Mouse (Mus musculus) lung, embryonic 16.5 days (tissue): ENCODE data around the gene Ppm1l. TPM values are rescaled to one million over a fixed set of nuclear protein-coding genes. Genes with fewer than 3 reads are reported as not detected.

Source experiments
- ATAC-seq: fragments of 200-750 bp; cut with Nextera tagmentation; 2 replicates; pipeline ENCODE4 v1.8.0; 2017; ENCODE audit warnings: low read depth, mild to moderate bottlenecking, moderate library complexity
- H3K27ac ChIP-seq: fragments of 300-500 bp; sonication (generic); 2 replicates; pipeline ENCODE4 v1.5.1; 2014; ENCODE audit warnings: mild to moderate bottlenecking, control low read depth, low read length
- H3K27me3 ChIP-seq: fragments of 300-500 bp; sonication (generic); 2 replicates; pipeline ENCODE4 v1.6.1; 2014; ENCODE audit warnings: low read depth, low read length, mixed read lengths; ENCODE audit not compliant: control insufficient read depth, insufficient read depth
- H3K36me3 ChIP-seq: fragments of 300-500 bp; sonication (generic); 2 replicates; pipeline ENCODE4 v1.6.1; 2014; ENCODE audit warnings: low read length; ENCODE audit not compliant: control insufficient read depth, insufficient read depth
- H3K4me1 ChIP-seq: fragments of 300-500 bp; sonication (generic); replicated peaks from 2 replicates; pipeline ENCODE4 v1.6.1; 2014; ENCODE audit warnings: low read length, mixed read lengths; ENCODE audit not compliant: control insufficient read depth, insufficient read depth
- H3K4me2 ChIP-seq: fragments of 300-500 bp; sonication (generic); 2 replicates; pipeline ENCODE4 v1.6.1; 2014; ENCODE audit warnings: low read depth, low read length, control low read depth
- H3K4me3 ChIP-seq: fragments of 300-500 bp; sonication (generic); 2 replicates; pipeline ENCODE4 v1.5.1; 2014; ENCODE audit warnings: mild to moderate bottlenecking, low read length, control low read depth
- H3K9ac ChIP-seq: fragments of 300-500 bp; sonication (generic); 2 replicates; pipeline ENCODE4 v1.6.1; 2014; ENCODE audit warnings: low read length, control low read depth
- H3K9me3 ChIP-seq: fragments of 300-500 bp; sonication (generic); 2 replicates; pipeline ENCODE4 v1.6.1; 2016; ENCODE audit warnings: low read length; ENCODE audit not compliant: control insufficient read depth
- WGBS: fragments of 180-500 bp; shearing (Covaris S2); extraction: QIAGEN DNeasy Blood & Tissue Kit; methylation state at CpG from one replicate; pipeline ENCODE4 v1.1.7; 2014; 5-methylcytosine and 5-hydroxymethylcytosine counted together
- polyA plus RNA-seq: library from polyadenylated mRNA; unstranded; fragments of >200 nt; fragmentation: Nextera tagmentation; extraction: Ambion mirVana; gene quantifications from 2 replicates; pipeline ENCODE4 v1.2.1, GENCODE M21; 2015

Gene Ppm1l
- polyA plus RNA-seq, 1 experiment from 2014 or later = 6.0 TPM

DNA sequence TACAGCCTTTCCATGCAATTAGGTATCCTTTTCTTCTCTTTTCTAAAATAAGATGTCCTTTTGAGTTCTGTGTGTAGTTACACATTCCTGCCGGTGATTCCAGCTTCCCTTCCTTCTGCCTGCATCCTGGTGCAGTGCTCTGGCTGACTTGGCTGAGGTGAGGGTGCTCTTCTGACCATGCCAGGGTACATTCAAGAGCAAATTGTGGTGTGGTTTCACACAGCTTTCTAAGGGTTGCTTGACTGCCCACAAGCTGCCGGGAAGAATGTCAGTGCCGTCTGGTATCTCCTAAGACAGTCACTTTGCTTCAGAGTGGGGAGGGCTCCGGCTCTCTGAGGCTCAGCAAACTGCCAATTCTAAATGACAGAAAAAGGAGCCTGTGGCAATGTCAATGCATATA is 167.9 kb downstream of the Ppm1l start:
- Histone ChIP-seq H3K36me3 (no peaks in the 10 kb centered on the region), H3K4me3 (no peak overlapping the region), H3K9me3 (no peaks in the 10 kb centered on the region), H3K27me3 (no peaks in the 10 kb centered on the region), H3K27ac (no peak overlapping the region), H3K4me1 (peaks cover 2% of the 10 kb centered on the region), H3K4me2 (no peak overlapping the region), H3K9ac (no peak overlapping the region)
- WGBS = 78% methylated on average over 4 of the region's 4 CpGs
- ATAC-seq = no peak

- 88% methylated on average over 3 of the region's 3 CpGs for WGBS
- no peak overlapping the region for H3K4me2 ChIP-seq
- H3K4me3 ChIP-seq = no peak overlapping the region
- H3K27ac ChIP-seq = no peak overlapping the region
- H3K9me3 ChIP-seq = no peaks in the 10 kb centered on the region
- H3K9ac ChIP-seq = no peak overlapping the region
- no peak for ATAC-seq
- H3K36me3 ChIP-seq = no peaks in the 10 kb centered on the region
- no peaks in the 10 kb centered on the region for H3K27me3 ChIP-seq
- H3K4me1 ChIP-seq = peaks cover 6% of the 10 kb centered on the region
Observed at GRCm38 (mm10) chr3:69485347-69485746, 168.7 kb downstream of the Ppm1l start.

DNA sequence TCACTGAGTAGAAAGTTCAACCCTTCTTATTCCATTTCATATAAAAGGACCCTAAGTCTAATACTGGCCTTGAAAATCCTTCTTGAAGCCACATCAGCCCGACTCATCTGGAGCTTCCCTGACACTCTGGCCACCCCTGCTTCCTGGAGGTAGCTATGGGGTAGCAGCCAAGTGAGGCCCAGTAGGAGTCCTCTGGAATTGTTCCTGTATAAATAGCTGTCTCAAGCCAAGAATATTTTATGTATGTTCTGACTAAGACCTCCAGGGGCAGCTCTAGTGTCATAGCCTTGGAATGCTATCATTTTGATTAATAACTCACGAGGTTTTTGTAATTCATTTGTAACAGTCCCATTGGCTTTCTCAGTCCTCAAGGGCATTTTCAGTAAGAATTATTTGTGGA is 169.1 kb downstream of the Ppm1l start:
- H3K27ac ChIP-seq = no peak overlapping the region
- H3K36me3 ChIP-seq = no peaks in the 10 kb centered on the region
- H3K4me2 ChIP-seq = no peak overlapping the region
- ATAC-seq = no peak
- H3K27me3 ChIP-seq = no peaks in the 10 kb centered on the region
- no peaks in the 10 kb centered on the region for H3K9me3 ChIP-seq
- no peak overlapping the region for H3K4me3 ChIP-seq
- 45% methylated on average over 2 of the region's 2 CpGs for WGBS
- H3K4me1 ChIP-seq = peaks cover 6% of the 10 kb centered on the region
- H3K9ac ChIP-seq = no peak overlapping the region

DNA sequence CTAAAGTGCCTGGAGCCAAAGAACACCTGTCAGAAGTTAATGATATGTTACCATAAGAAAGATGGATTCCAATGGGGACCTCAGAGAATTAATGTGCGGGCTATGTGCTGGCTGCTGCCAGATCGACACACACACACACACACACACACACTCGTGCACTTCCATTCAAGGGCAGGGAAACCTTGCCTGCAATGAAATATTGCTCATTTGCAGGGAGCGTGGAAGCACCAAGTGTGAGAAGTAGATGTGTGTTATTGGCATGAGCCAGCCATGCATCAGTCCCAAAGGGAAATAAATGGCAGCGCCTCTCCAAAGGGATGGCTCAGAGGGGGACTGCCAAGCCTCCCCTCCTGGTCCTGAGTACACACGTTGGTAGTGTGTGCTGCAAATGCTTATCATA is 170.8 kb downstream of the Ppm1l start:
- Histone ChIP-seq H3K9ac (no peak overlapping the region), H3K27ac (no peak overlapping the region)
- ATAC-seq = no peak

GRCm38 (mm10) chr3:69489669-69490068 is 173.0 kb downstream of the Ppm1l start:
- Histone ChIP-seq H3K9me3 (no peaks in the 10 kb centered on the region), H3K4me1 (peaks cover 6% of the 10 kb centered on the region), H3K9ac (no peak overlapping the region), H3K27ac (0 out of 2 replicates have a peak overlapping the region, but pooled peaks have one; percentile 14), H3K27me3 (no peaks in the 10 kb centered on the region), H3K4me3 (no peak overlapping the region), H3K4me2 (no peak overlapping the region), H3K36me3 (no peaks in the 10 kb centered on the region)
- WGBS = 57% methylated on average over 3 of the region's 3 CpGs
- no peak for ATAC-seq

More for the DNA sequence above, 170.8 kb downstream of the Ppm1l start:
- Histone ChIP-seq H3K36me3 (no peaks in the 10 kb centered on the region), H3K4me2 (no peak overlapping the region), H3K4me1 (peaks cover 6% of the 10 kb centered on the region), H3K4me3 (no peak overlapping the region), H3K27me3 (no peaks in the 10 kb centered on the region), H3K9me3 (no peaks in the 10 kb centered on the region)
- WGBS = 77% methylated on average over 6 of the region's 6 CpGs

DNA sequence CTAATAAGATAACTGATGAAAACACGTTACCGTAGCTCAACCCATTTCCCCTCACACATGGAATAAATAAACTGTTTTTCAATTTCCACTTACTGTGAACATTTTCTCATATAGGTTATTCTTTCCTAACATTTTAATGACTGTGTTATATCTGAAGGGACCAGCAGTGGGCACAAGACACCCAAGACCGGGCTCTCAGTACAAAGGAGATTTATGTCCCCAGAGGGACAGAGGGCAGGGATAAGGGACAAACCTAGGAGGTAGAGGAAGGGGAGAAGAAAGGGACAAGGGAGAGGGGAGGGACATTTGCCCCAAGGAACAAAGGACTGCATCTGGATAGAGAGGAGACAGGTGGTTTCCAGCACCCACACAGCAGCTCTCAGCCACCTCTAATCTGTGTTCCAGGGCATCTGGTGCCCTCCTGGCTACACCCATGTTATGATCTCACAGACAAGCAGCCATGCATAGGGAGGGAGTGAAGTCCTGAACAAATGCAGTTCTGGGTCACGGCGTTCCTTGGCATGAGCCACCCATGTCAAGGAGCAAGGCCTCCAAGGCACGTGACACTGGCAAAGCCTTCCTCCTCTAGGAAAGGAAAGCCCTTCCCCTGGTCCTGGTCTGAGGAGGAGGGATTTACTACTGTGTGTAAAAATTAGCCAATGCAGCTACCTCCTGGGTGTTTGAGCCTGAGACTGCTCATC is 174.5 kb downstream of the Ppm1l start:
- H3K27me3 ChIP-seq = no peaks in the 10 kb centered on the region
- H3K4me2 ChIP-seq = no peak overlapping the region
- no peak overlapping the region for H3K27ac ChIP-seq
- WGBS = 87% methylated on average over 6 of the region's 6 CpGs
- no peaks in the 10 kb centered on the region for H3K36me3 ChIP-seq
- ATAC-seq = no peak
- H3K4me3 ChIP-seq = no peak overlapping the region
- no peak overlapping the region for H3K9ac ChIP-seq
- no peaks in the 10 kb centered on the region for H3K9me3 ChIP-seq
- peaks cover 6% of the 10 kb centered on the region; the same call in 1 of the 2 replicates for H3K4me1 ChIP-seq

DNA sequence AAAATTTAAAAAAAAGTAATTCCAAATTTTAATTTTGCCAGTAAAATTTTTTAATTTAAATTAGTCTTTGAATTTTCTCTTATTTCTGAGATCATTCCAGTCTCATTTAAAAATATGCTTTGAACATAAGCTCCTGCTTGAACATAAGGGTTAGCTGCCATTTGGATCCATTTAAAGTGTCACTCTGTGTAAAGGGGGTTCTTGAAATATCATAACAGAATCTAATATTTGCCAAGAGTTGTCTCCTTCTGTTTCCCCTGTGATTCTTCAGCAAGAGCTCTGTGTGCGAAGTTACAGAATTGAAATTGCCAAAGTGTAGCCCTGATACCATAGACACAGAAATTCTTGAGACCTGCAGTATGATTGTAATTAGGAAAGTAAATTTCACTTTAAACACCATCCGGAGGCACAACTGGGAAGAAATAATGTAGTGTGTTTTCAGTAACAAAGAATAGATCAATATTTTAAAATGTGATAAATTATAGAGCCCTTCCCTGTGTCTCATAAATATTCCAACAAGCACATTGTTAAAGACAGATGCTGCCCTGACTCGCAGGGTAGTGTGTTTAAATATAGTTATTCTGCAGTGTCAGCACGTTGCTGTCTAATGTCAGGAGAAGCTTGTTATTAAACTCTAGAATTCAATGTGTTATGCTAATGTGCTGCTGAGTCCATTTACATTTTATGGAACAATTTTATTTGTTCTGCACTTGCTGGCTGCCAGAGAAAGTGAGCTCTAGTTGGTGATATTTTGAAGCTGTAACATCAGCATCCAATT is 177.8 kb downstream of the Ppm1l start:
- Histone ChIP-seq H3K27ac (no peak overlapping the region), H3K27me3 (no peaks in the 10 kb centered on the region), H3K4me3 (no peak overlapping the region), H3K9me3 (no peaks in the 10 kb centered on the region), H3K4me1 (peaks cover 6% of the 10 kb centered on the region; the same call in 1 of the 2 replicates), H3K4me2 (no peak overlapping the region), H3K9ac (no peak overlapping the region), H3K36me3 (no peaks in the 10 kb centered on the region)
- WGBS = 70% methylated on average over 4 of the region's 4 CpGs
- ATAC-seq = no peak

DNA sequence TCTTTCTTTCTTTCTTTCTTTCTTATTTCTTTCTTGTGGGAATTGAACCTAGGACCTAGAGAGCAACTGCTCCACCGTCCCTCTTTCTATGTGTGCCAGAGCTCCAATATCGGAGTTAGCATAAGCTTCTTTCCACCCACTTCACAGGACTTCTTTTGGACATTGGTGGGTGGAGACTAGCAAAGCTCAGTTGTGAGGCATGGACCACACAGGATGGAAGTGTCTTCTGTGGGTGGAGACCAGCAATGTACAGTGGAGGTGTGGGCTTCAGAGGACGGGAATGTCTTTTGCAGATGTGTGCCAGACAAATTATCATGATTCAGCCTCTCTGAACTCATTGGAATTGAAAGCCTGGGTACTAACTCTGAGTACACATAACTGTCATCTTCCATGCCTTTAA is 180.5 kb downstream of the Ppm1l start:
- Histone ChIP-seq H3K4me1 (no peaks in the 10 kb centered on the region; the same call in 1 of the 2 replicates), H3K27ac (no peak overlapping the region), H3K9ac (no peak overlapping the region), H3K9me3 (no peaks in the 10 kb centered on the region), H3K4me3 (no peak overlapping the region), H3K4me2 (no peak overlapping the region), H3K27me3 (no peaks in the 10 kb centered on the region), H3K36me3 (no peaks in the 10 kb centered on the region)
- no peak for ATAC-seq
- WGBS = 76% methylated on average over 3 of the region's 3 CpGs

- Histone ChIP-seq H3K36me3 (no peaks in the 10 kb centered on the region), H3K27ac (no peak overlapping the region), H3K9ac (no peak overlapping the region), H3K4me2 (no peak overlapping the region), H3K4me3 (no peak overlapping the region), H3K4me1 (no peaks in the 10 kb centered on the region), H3K27me3 (no peaks in the 10 kb centered on the region), H3K9me3 (no peaks in the 10 kb centered on the region)
- no peak for ATAC-seq
- 25% methylated on average over 6 of the region's 6 CpGs for WGBS
Observed at GRCm38 (mm10) chr3:69502009-69502408, 185.3 kb downstream of the Ppm1l start.
